In the genomic region with DNA sequence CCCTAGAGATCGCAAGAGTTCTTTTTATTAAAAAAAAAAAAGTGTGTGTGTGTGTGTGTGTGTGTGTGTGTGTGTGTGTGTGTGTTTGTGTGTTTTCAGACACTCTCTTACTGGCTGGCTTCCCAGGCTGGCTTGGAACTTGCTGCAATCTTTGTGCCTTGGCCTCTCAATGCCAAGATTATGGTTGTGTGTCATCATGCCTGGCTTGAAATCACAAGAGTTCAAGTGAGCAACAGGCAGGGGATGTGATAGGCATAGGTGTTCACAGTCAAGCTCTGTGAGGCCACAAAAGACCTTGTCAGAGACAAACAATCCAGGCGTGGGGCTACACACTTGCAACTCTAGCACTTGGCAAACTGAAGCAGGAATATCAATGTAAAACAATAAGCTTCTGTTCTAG, we compare ENCODE assay signal across 12 mouse cellular contexts. TPM values are rescaled to one million over a fixed set of nuclear protein-coding genes. Genes with fewer than 3 reads are reported as not detected.
A peak's percentile ranks its signal among the peaks of the same experiment; 100 is the strongest.
DNase-seq lines count a peak whose midpoint lies in the region; ATAC-seq lines count a peak whose summit lies in the region.
"Had no signal": no experiment of that assay in that cellular context is flagged by ENCODE, and none has a peak within 500 bp of the region (broad histone marks: within the 10 kb centered on the region; RNA-seq: fewer than 3 reads in every experiment).

No protein-coding gene starts in this region.

- intact Hi-C loops in heart, postnatal 36 days (cut with DNase I), result no loop called here
- intact Hi-C loops in left cerebral cortex, postnatal 14 days (cut with DNase I), result no loop called here

- peak; percentile 46 for DNase-seq in kidney, postnatal 10 days
- no peak for DNase-seq in kidney, postnatal 14 days
- DNase-seq in Muller cell, postnatal 12 days (ENCODE audit: inconsistent ontology term), result peak; percentile 69
- DNase-seq in gastrocnemius, adult 18-20 months (ENCODE audit: low spot score), result peak; percentile 39
- peak; percentile 53 to 59 for DNase-seq in heart, postnatal 36 days
- DNase-seq in cerebellum, adult 9-11 months, result no peak
- no peak for DNase-seq in left cerebral cortex, postnatal 14 days (ENCODE audit: low spot score in 2 of 2)
- DNase-seq: kidney, postnatal 36 days; thymus, postnatal 14 days had no signal

- no peaks in the 10 kb centered on the region for H3K4me1 ChIP-seq in forebrain, embryonic 16.5 days (replicated peaks; ENCODE audit: control insufficient read depth, insufficient read depth, low read length)
- H3K4me1 ChIP-seq: limb, embryonic 10.5 days; neural tube, embryonic 12.5 days had no signal

- no peak overlapping the region for H3K27ac ChIP-seq in forebrain, embryonic 16.5 days (ENCODE audit: low read length)
- H3K27ac ChIP-seq: limb, embryonic 10.5 days; neural tube, embryonic 12.5 days had no signal

- no peaks in the 10 kb centered on the region for H3K9me3 ChIP-seq in forebrain, embryonic 16.5 days (ENCODE audit: control insufficient read depth, low read length)
- H3K9me3 ChIP-seq: limb, embryonic 10.5 days; neural tube, embryonic 12.5 days had no signal

- H3K36me3 ChIP-seq in forebrain, embryonic 16.5 days (ENCODE audit: control insufficient read depth, insufficient read depth), result no peaks in the 10 kb centered on the region
- H3K36me3 ChIP-seq: limb, embryonic 10.5 days; neural tube, embryonic 12.5 days had no signal

- H3K9ac ChIP-seq in forebrain, embryonic 16.5 days (replicated peaks; ENCODE audit: low read depth, low read length), result no peak overlapping the region
- H3K9ac ChIP-seq: neural tube, embryonic 12.5 days had no signal

- H3K27me3 ChIP-seq in forebrain, embryonic 16.5 days (replicated peaks; ENCODE audit: control insufficient read depth, insufficient read depth, low read length), result no peaks in the 10 kb centered on the region
- H3K27me3 ChIP-seq: neural tube, embryonic 12.5 days had no signal

- no peak for ATAC-seq in forebrain, embryonic 16.5 days

- WGBS in forebrain, embryonic 16.5 days, result 52% methylated on average over 2 of the region's 2 CpGs

- no peak overlapping the region for H3K4me2 ChIP-seq in forebrain, embryonic 16.5 days (ENCODE audit: low read length)
- H3K4me2 ChIP-seq: neural tube, embryonic 12.5 days had no signal

- H3K4me3 ChIP-seq in forebrain, embryonic 16.5 days (replicated peaks; ENCODE audit: low read length), result no peak overlapping the region
- H3K4me3 ChIP-seq: limb, embryonic 10.5 days; neural tube, embryonic 12.5 days had no signal

RNA-seq across cellular contexts. Expression of a gene that starts 7.1 kb away (rescaled TPM):
- total RNA-seq in gastrocnemius, adult 18-20 months (2021), result 1 to 10 TPM in 1 of 2 experiments, under 1 TPM in 1; 0.95 to 1.2 TPM
- total RNA-seq in heart, postnatal 36 days (2021), result 1 to 10 TPM; 3.3 to 4.1 TPM
- 10 to 100 TPM; 19.1 to 20.5 TPM for total RNA-seq in left cerebral cortex, postnatal 14 days (2021)
- polyA plus RNA-seq in forebrain, embryonic 16.5 days (2015; fragmentation: Nextera tagmentation; extraction: Ambion mirVana), result 89.5 and 104 TPM in 2 replicates

RNA-seq across cellular contexts. Expression of a gene that starts 19.9 kb away (rescaled TPM):
- total RNA-seq in gastrocnemius, adult 18-20 months (2021), result 10 to 100 TPM; 80.8 to 91.4 TPM
- total RNA-seq in heart, postnatal 36 days (2021), result 100 to 1,000 TPM in 1 of 2 experiments, 10 to 100 TPM in 1; 98.2 to 103 TPM
- total RNA-seq in left cerebral cortex, postnatal 14 days (2021), result 100 to 1,000 TPM; 382 to 402 TPM
- polyA plus RNA-seq in forebrain, embryonic 16.5 days (2015; fragmentation: Nextera tagmentation; extraction: Ambion mirVana), result 316 and 341 TPM in 2 replicates

Comparison
In these comparisons a context has a peak if more than half of its experiments do, and no peak if none do; other contexts are left out.
1. DNase-seq: peak in kidney, postnatal 10 days (single experiment), Muller cell, postnatal 12 days (single experiment), gastrocnemius, adult 18-20 months (single experiment) and heart, postnatal 36 days (2 of 2); none in kidney, postnatal 14 days (single experiment), cerebellum, adult 9-11 months (single experiment) and left cerebral cortex, postnatal 14 days (0 of 2).